Mouse (Mus musculus) lung, adult 2 months (tissue): ENCODE data around the gene Clec2i.

ENCODE experiments used
- CTCF ChIP-seq: fragments of 200-500 bp; IDR thresholded peaks from 2 replicates; pipeline ENCODE4 v1.5.1; 2011; ENCODE audit warnings: mild to moderate bottlenecking, low read length, control low read depth; ENCODE audit not compliant: insufficient read depth
- POLR2A ChIP-seq: fragments of 200-500 bp; IDR thresholded peaks from 2 replicates; pipeline ENCODE4 v1.6.1; 2011; ENCODE audit warnings: low read depth, mild to moderate bottlenecking, control low read depth, low read length, borderline replicate concordance; ENCODE audit errors: extremely low read depth

DNA sequence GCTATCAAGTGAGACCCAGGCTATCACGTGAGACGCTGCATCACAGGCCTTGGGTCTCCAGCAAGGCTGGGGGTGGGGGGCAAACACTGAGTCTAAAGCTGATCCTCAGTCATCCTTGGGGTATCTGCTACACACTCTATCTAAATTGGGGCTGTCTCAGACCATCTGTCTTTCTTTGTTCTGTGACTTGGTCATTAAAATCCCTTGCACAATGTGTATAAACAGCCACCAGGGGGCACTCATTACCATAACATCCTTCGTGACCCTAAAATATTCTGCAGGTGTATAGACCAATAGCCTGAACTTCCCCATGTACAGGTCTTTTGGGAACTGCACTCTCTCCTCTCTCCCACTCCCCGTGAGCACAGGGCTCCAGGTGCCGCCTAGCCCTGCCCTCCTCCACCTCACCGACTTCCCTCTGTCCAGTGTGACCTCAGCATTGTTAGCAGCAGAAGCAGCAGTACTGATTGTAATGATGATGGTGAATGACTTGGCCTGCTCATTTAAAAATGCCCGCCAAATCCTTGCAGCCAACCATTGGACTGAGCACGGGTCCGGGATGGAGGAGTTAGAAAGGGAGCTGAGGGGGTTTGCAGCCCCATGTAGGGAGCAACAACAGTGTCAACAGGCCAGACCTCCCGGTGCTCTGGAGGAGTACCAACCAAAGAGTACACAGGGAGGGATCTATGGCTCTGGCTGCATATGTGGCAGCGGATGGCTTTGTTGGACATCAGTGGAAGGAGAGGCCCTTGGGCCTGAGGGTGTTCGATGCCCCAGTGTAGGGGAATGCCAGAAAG lies 33.2 kb upstream of the Clec2i start:
- no peak for TF ChIP-seq POLR2A
- 0 out of 2 replicates have a peak, but pooled peaks have one; percentile 8 for TF ChIP-seq CTCF
